Mouse (Mus musculus): ENCODE data around the gene Acvr2b.
A peak's percentile ranks its signal among the peaks of the same experiment; 100 is the strongest.

Acvr2b gene

GRCm38 (mm10) chr9:119407884-119408283, 6.0 kb downstream of the Acvr2b start:
- DNase-seq (ENCODE audit: low spot score in 2 of 2): peak in 1 of 2 experiments; percentile 56

- peak in 1 of 2 experiments; percentile 58 for DNase-seq (ENCODE audit: low spot score in 2 of 2)
These were observed 7.2 kb downstream of the Acvr2b start for GRCm38 (mm10) chr9:119408898-119409664.

GRCm38 (mm10) chr9:119409864-119410263, 7.9 kb downstream of the Acvr2b start:
- peak in 1 of 2 experiments; percentile 49 for DNase-seq (ENCODE audit: low spot score in 2 of 2)

GRCm38 (mm10) chr9:119418025-119418424, 16.1 kb downstream of the Acvr2b start:
- DNase-seq (ENCODE audit: low spot score in 2 of 2): no peak

GRCm38 (mm10) chr9:119419852-119420438, 18.0 kb downstream of the Acvr2b start:
- peak in 1 of 2 experiments; percentile 55 for DNase-seq (ENCODE audit: low spot score in 2 of 2)

GRCm38 (mm10) chr9:119425217-119425975, 23.5 kb downstream of the Acvr2b start:
- no peak for DNase-seq (ENCODE audit: low spot score in 2 of 2)

- DNase-seq (ENCODE audit: low spot score in 2 of 2): no peak
These were observed 24.1 kb downstream of the Acvr2b start for GRCm38 (mm10) chr9:119425976-119426415.

GRCm38 (mm10) chr9:119426483-119426882, 24.6 kb downstream of the Acvr2b start:
- DNase-seq (ENCODE audit: low spot score in 2 of 2): no peak

GRCm38 (mm10) chr9:119430311-119430710, 28.4 kb downstream of the Acvr2b start:
- peak; percentile 60 to 81 for DNase-seq (ENCODE audit: low spot score in 2 of 2)

GRCm38 (mm10) chr9:119435855-119436254, 33.9 kb downstream of the Acvr2b start:
- DNase-seq (ENCODE audit: low spot score in 2 of 2): peak in 1 of 2 experiments; percentile 58

- no peak for DNase-seq (ENCODE audit: low spot score in 2 of 2)
These were observed 36.1 kb downstream of the Acvr2b start for GRCm38 (mm10) chr9:119438065-119438464.

- no peak for DNase-seq (ENCODE audit: low spot score in 2 of 2)
These were observed 36.6 kb downstream of the Acvr2b start for GRCm38 (mm10) chr9:119438498-119439000.

GRCm38 (mm10) chr9:119444738-119445429, 43.0 kb downstream of the Acvr2b start, which contains the start of gene Exog:
TSS of gene Exog (plus strand) at chr9:119444943.
- peak; percentile 94 to 98 for DNase-seq (ENCODE audit: low spot score in 2 of 2)

- DNase-seq (ENCODE audit: low spot score in 2 of 2): no peak
These were observed 43.8 kb downstream of the Acvr2b start for GRCm38 (mm10) chr9:119445737-119446136.

GRCm38 (mm10) chr9:119455967-119456366, 54.0 kb downstream of the Acvr2b start:
- DNase-seq (ENCODE audit: low spot score in 2 of 2): no peak

- DNase-seq (ENCODE audit: low spot score in 2 of 2): no peak
These were observed 55.2 kb downstream of the Acvr2b start for GRCm38 (mm10) chr9:119457122-119457521.

GRCm38 (mm10) chr9:119460410-119460809, 58.5 kb downstream of the Acvr2b start:
- peak; percentile 57 to 81 for DNase-seq (ENCODE audit: low spot score in 2 of 2)

- no peak for DNase-seq (ENCODE audit: low spot score in 2 of 2)
These were observed 63.1 kb downstream of the Acvr2b start for GRCm38 (mm10) chr9:119465056-119465455.

GRCm38 (mm10) chr9:119465595-119465994, 63.7 kb downstream of the Acvr2b start:
- no peak for DNase-seq (ENCODE audit: low spot score in 2 of 2)

- peak; percentile 66 to 75 for DNase-seq (ENCODE audit: low spot score in 2 of 2)
These were observed 67.9 kb downstream of the Acvr2b start for GRCm38 (mm10) chr9:119469691-119470353.

- DNase-seq (ENCODE audit: low spot score in 2 of 2): no peak
These were observed 70.5 kb downstream of the Acvr2b start for GRCm38 (mm10) chr9:119472412-119472918.

Data from spleen, postnatal 4 days (tissue).